Mouse (Mus musculus): Measurements from ENCODE around the gene Acvr2a.
"Not testable (repeated sequence)": the region's sequence is repeated elsewhere in the genome, so short reads cannot be mapped to it uniquely, and the experiment has no call there.

Acvr2a gene

GRCm38 (mm10) chr2:48813371-48814222 is at the start of gene Acvr2a:
Gene Acvr2a (plus strand): TSS chr2:48814109.
- DNase-seq (ENCODE audit: low read depth, low spot score): peak; percentile 90

GRCm38 (mm10) chr2:48766513-48766912 is 47.4 kb upstream of the Acvr2a start:
- DNase-seq (ENCODE audit: low read depth, low spot score): no peak

GRCm38 (mm10) chr2:48767778-48768177 is 46.1 kb upstream of the Acvr2a start:
- DNase-seq (ENCODE audit: low read depth, low spot score): no peak

- DNase-seq (ENCODE audit: low read depth, low spot score): no peak
Observed at GRCm38 (mm10) chr2:48768219-48768618, 45.7 kb upstream of the Acvr2a start.

- DNase-seq (ENCODE audit: low read depth, low spot score): no peak
Observed at GRCm38 (mm10) chr2:48770100-48770499, 43.8 kb upstream of the Acvr2a start.

GRCm38 (mm10) chr2:48770634-48771033 is 43.3 kb upstream of the Acvr2a start:
- no peak for DNase-seq (ENCODE audit: low read depth, low spot score)

GRCm38 (mm10) chr2:48775281-48775680 is 38.6 kb upstream of the Acvr2a start:
- DNase-seq (ENCODE audit: low read depth, low spot score): no peak

GRCm38 (mm10) chr2:48788901-48789300 is 25.0 kb upstream of the Acvr2a start:
- peak; percentile 4 for DNase-seq (ENCODE audit: low read depth, low spot score)

GRCm38 (mm10) chr2:48814223-48815038 is 522 bp downstream of the Acvr2a start:
- peak; percentile 47 for DNase-seq (ENCODE audit: low read depth, low spot score)

- no peak for DNase-seq (ENCODE audit: low read depth, low spot score)
Observed at GRCm38 (mm10) chr2:48815039-48815590, 1.2 kb downstream of the Acvr2a start.

GRCm38 (mm10) chr2:48816141-48817028 is 2.5 kb downstream of the Acvr2a start:
- DNase-seq (ENCODE audit: low read depth, low spot score): no peak

- DNase-seq (ENCODE audit: low read depth, low spot score): no peak
Observed at GRCm38 (mm10) chr2:48825878-48826277, 12.0 kb downstream of the Acvr2a start.

- no peak for DNase-seq (ENCODE audit: low read depth, low spot score)
Observed at GRCm38 (mm10) chr2:48826380-48826779, 12.5 kb downstream of the Acvr2a start.

- DNase-seq (ENCODE audit: low read depth, low spot score): no peak
Observed at GRCm38 (mm10) chr2:48830492-48830891, 16.6 kb downstream of the Acvr2a start.

- DNase-seq (ENCODE audit: low read depth, low spot score): no peak
Observed at GRCm38 (mm10) chr2:48832305-48832704, 18.4 kb downstream of the Acvr2a start.

GRCm38 (mm10) chr2:48833884-48834450 is 20.1 kb downstream of the Acvr2a start:
- no peak for DNase-seq (ENCODE audit: low read depth, low spot score)

- DNase-seq (ENCODE audit: low read depth, low spot score): no peak
Observed at GRCm38 (mm10) chr2:48841611-48842470, 27.9 kb downstream of the Acvr2a start.

GRCm38 (mm10) chr2:48846689-48847398 is 32.9 kb downstream of the Acvr2a start:
- DNase-seq (ENCODE audit: low read depth, low spot score): peak; percentile 55

GRCm38 (mm10) chr2:48865596-48865995 is 51.7 kb downstream of the Acvr2a start:
- not testable (repeated sequence) for DNase-seq (ENCODE audit: low read depth, low spot score)
